Mouse (Mus musculus) lung, embryonic 14.5 days (tissue): ENCODE measurements at regions not wholly inside any gene's neighbourhood (a gene's known extent, or its start where the extent isn't known, plus 50 kb on each side); places are given as distances from the start of the nearest gene placed in this dataset.

Experiments used
- ATAC-seq: fragments of 200-750 bp; cut with Nextera tagmentation; 2 replicates; pipeline ENCODE4 v1.8.0; 2017; ENCODE audit warnings: mild to moderate bottlenecking, moderate TSS enrichment, moderate library complexity; ENCODE audit not compliant: insufficient read depth
- DNase-seq: peaks from one replicate; pipeline ENCODE4 v3.0.0-alpha.2; 2015
- H3K27ac ChIP-seq: fragments of 300-500 bp; sonication (generic); 2 replicates; pipeline ENCODE4 v1.5.1; 2014; ENCODE audit warnings: low read depth, mild to moderate bottlenecking, moderate library complexity
- H3K27me3 ChIP-seq: fragments of 300-500 bp; sonication (generic); 2 replicates; pipeline ENCODE4 v1.6.1; 2014; ENCODE audit warnings: low read length, control low read depth; ENCODE audit not compliant: insufficient read depth
- H3K36me3 ChIP-seq: fragments of 300-500 bp; sonication (generic); 2 replicates; pipeline ENCODE4 v1.6.1; 2014; ENCODE audit warnings: control low read depth; ENCODE audit not compliant: insufficient read depth
- H3K4me1 ChIP-seq: fragments of 300-500 bp; sonication (generic); 2 replicates; pipeline ENCODE4 v1.6.1; 2014; ENCODE audit warnings: antibody characterized with exemption, control low read depth; ENCODE audit not compliant: insufficient read depth
- H3K4me2 ChIP-seq: fragments of 300-500 bp; sonication (generic); 2 replicates; pipeline ENCODE4 v1.6.1; 2014; ENCODE audit warnings: mild to moderate bottlenecking
- H3K4me3 ChIP-seq: fragments of 300-500 bp; sonication (generic); 2 replicates; pipeline ENCODE4 v1.5.1; 2014; ENCODE audit warnings: low read depth, low read length
- H3K9ac ChIP-seq: fragments of 300-500 bp; sonication (generic); 2 replicates; pipeline ENCODE4 v1.6.1; 2014
- H3K9me3 ChIP-seq: fragments of 300-500 bp; sonication (generic); 2 replicates; pipeline ENCODE4 v1.6.1; 2016; ENCODE audit warnings: low read depth, low read length, control low read depth
- CTCF ChIP-seq: IDR thresholded peaks from 2 replicates; pipeline ENCODE4 v1.5.1; 2016; ENCODE audit warnings: antibody characterized with exemption, low read depth
- WGBS: fragments of 180-500 bp; shearing (Covaris S2); extraction: QIAGEN DNeasy Blood & Tissue Kit; methylation state at CpG from one replicate; pipeline ENCODE4 v1.1.7; 2014; 5-methylcytosine and 5-hydroxymethylcytosine counted together

DNA sequence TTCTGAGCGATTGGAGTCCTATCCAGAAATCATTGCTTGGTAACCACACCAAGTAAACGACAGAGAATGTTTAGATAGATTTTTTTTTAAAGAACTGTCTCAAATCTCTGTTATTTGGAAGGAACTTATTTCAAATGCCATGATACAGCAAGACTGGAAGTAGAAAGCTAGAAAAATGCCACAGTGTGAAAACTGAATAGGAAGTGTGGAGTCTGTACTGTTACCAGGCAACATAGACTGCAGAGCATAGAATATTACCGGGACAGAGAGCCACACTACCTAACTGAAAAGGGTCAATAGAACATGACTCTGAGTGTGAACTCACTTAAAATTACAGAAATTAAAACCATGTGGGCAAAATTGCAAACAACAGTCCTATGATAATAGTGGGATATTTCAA, 52.4 kb upstream of the Adcy1 start:
- Histone ChIP-seq H3K4me1 (no peaks in the 10 kb centered on the region), H3K27me3 (no peaks in the 10 kb centered on the region), H3K4me2 (no peak overlapping the region), H3K9me3 (no peaks in the 10 kb centered on the region), H3K36me3 (no peaks in the 10 kb centered on the region), H3K9ac (no peak overlapping the region), H3K27ac (no peak overlapping the region), H3K4me3 (no peak overlapping the region)
- no peak for DNase-seq
- TF ChIP-seq CTCF = no peak
- ATAC-seq = no peak
- WGBS = 73% methylated on average over 3 of the region's 3 CpGs

DNA sequence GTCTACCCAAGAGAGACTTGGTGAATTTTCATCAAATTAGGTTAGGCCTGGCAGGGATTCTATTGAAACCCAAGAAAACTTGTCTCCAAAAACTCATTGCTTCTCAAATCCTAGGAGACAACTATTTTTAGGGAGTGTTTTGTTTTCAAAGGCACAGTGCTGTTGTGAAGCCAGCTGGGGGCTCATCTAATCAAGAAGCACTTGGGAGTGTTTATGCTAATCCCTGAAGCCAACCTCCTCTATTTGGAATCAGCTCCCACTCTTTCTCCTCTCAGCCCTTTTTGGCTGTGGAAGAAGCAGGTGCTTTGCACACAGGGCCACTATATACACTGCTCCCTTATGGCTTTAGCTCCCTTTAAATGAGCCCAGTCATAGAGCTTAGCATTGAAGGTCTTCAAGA, 64.0 kb upstream of the Adcy1 start:
- no peak overlapping the region for H3K27ac ChIP-seq
- DNase-seq = no peak

DNA sequence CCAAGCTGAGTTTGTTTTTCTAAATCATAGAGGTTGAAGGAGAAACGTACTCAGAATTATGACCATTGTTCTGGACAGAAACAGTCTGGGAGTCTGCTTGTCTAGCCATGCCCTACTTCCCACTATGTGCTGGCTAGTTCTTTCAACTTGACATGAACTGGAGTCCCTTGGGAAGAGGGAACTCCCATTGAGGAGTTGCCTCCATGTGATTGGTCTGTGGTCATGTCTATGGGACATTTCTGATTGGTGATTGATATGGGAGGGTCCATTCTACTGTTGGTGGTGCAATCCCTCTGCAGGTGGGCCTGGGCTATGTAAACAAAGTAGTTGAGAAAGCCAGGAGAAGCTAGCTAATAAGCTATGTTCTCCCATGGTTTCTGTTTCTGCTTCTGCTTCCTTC, 64.5 kb upstream of the Adcy1 start:
- no peak for ATAC-seq

More for the DNA sequence above, 64.0 kb upstream of the Adcy1 start:
- Histone ChIP-seq H3K36me3 (no peaks in the 10 kb centered on the region), H3K4me3 (no peak overlapping the region), H3K9ac (no peak overlapping the region), H3K4me1 (no peaks in the 10 kb centered on the region), H3K4me2 (no peak overlapping the region), H3K27me3 (no peaks in the 10 kb centered on the region), H3K9me3 (no peaks in the 10 kb centered on the region)
- no peak for ATAC-seq
- TF ChIP-seq CTCF = no peak

GRCm38 (mm10) chr11:6997508-6997907, 65.8 kb upstream of the Adcy1 start:
- 34% methylated on average over 6 of the region's 6 CpGs for WGBS
- H3K9ac ChIP-seq = no peak overlapping the region
- H3K4me3 ChIP-seq = no peak overlapping the region

More for the DNA sequence above, 64.5 kb upstream of the Adcy1 start:
- Histone ChIP-seq H3K36me3 (no peaks in the 10 kb centered on the region), H3K27ac (no peak overlapping the region), H3K4me1 (no peaks in the 10 kb centered on the region), H3K27me3 (no peaks in the 10 kb centered on the region), H3K4me3 (no peak overlapping the region), H3K9me3 (no peaks in the 10 kb centered on the region), H3K4me2 (no peak overlapping the region), H3K9ac (no peak overlapping the region)
- no peak for TF ChIP-seq CTCF
- WGBS = 56% methylated on average over 1 of the region's 1 CpGs
- no peak for DNase-seq

DNA sequence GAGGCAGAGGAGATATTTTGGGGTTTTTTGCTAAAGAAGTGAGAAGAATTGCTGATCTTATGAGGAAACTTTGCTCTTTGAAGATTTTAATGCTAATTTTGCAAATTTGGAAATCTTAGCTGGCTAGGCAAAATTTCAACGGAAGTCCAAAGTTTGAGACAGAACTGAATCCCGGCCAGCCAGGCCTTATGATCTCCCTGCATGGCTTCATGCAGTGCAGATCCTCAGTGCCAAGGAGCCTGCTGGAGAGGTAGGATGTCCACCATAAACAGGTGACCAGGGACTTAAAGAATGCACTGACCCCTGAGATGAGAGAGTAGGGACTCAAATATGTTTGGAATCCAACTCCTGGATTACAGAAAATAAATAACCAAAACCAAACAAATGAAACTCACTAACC, 69.6 kb upstream of the Adcy1 start:
- ATAC-seq (no peak), DNase-seq (no peak)
- Histone ChIP-seq H3K9me3 (no peaks in the 10 kb centered on the region), H3K4me1 (no peaks in the 10 kb centered on the region), H3K9ac (no peak overlapping the region), H3K27me3 (no peaks in the 10 kb centered on the region), H3K27ac (no peak overlapping the region), H3K4me2 (no peak overlapping the region), H3K4me3 (no peak overlapping the region), H3K36me3 (no peaks in the 10 kb centered on the region)
- TF ChIP-seq CTCF = no peak
- 81% methylated on average over 2 of the region's 2 CpGs for WGBS

More at GRCm38 (mm10) chr11:6997508-6997907, 65.8 kb upstream of the Adcy1 start:
- TF ChIP-seq CTCF = no peak
- Histone ChIP-seq H3K9me3 (no peaks in the 10 kb centered on the region), H3K4me2 (no peak overlapping the region), H3K27me3 (no peaks in the 10 kb centered on the region), H3K27ac (no peak overlapping the region), H3K36me3 (no peaks in the 10 kb centered on the region), H3K4me1 (no peaks in the 10 kb centered on the region)
- DNase-seq (peak; percentile 64), ATAC-seq (peak; percentile 90)

GRCm38 (mm10) chr11:6991626-6992025, 71.7 kb upstream of the Adcy1 start:
- ATAC-seq (no peak), DNase-seq (no peak)
- no peak overlapping the region for H3K4me2 ChIP-seq

GRCm38 (mm10) chr11:6990711-6991110, 72.6 kb upstream of the Adcy1 start:
- 21% methylated on average over 3 of the region's 3 CpGs for WGBS
- no peak for TF ChIP-seq CTCF
- H3K36me3 ChIP-seq = no peaks in the 10 kb centered on the region
- no peak overlapping the region for H3K27ac ChIP-seq
- ATAC-seq (no peak), DNase-seq (no peak)
- no peak overlapping the region for H3K4me3 ChIP-seq
- no peaks in the 10 kb centered on the region for H3K9me3 ChIP-seq
- no peaks in the 10 kb centered on the region for H3K27me3 ChIP-seq
- no peak overlapping the region for H3K4me2 ChIP-seq
- no peak overlapping the region for H3K9ac ChIP-seq
- H3K4me1 ChIP-seq = no peaks in the 10 kb centered on the region

More at GRCm38 (mm10) chr11:6991626-6992025, 71.7 kb upstream of the Adcy1 start:
- Histone ChIP-seq H3K4me3 (no peak overlapping the region), H3K36me3 (no peaks in the 10 kb centered on the region), H3K27ac (no peak overlapping the region), H3K9ac (no peak overlapping the region), H3K27me3 (no peaks in the 10 kb centered on the region), H3K9me3 (no peaks in the 10 kb centered on the region), H3K4me1 (no peaks in the 10 kb centered on the region)
- no peak for TF ChIP-seq CTCF
- 87% methylated on average over 5 of the region's 5 CpGs for WGBS
